In the genomic region with DNA sequence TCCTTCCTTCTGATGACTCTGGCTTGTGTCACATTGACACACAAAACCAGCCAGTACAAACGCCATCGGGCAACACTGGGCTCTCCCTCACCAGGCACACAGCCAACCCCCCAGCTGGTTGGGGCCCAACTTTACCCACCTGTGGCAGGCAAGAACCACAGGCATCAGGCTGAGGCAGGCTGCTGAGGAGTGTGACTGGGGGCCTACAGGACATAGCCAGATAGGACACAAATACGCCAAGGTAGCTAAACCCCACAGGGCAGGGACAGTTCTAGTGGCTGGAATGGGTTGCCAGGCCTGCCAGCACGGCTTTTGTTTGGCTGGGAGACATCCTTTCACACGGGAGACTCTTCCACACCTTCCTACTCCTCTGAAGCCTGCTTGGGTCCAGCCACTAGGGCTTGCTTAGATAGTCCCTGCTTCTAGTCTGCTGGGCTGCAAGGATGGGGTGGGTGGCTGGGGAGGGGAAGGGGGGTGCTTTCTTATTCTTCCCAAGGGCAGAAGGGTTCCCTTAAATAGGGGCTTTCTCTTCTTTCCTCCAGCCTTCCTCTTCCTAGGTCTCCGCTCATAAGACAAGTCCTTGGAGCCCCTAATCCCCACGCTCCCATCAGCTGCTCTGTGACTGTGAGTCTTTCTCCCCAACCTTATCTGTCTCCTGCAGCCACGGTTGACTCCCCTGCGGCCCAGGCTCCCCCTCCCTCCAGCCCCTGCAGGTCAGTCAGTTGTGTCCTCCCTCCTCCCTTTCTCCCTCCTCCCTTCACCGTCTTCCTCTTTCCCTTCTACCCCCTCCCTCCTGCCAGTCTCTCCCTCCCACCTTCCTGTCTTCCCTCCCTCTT, we compare ENCODE assay signal across 10 mouse cellular contexts. TPM values are rescaled to one million over a fixed set of nuclear protein-coding genes. Genes with fewer than 3 reads are reported as not detected.
DNase-seq lines count a peak whose midpoint lies in the region; ATAC-seq and TF ChIP-seq lines count a peak whose summit lies in the region.
"Had no signal": no experiment of that assay in that cellular context is flagged by ENCODE, and none has a peak within 500 bp of the region (broad histone marks: within the 10 kb centered on the region; RNA-seq: fewer than 3 reads in every experiment).

No protein-coding gene starts in this region.

- peaks cover 80% of the 10 kb centered on the region for H3K27me3 ChIP-seq in hindbrain, embryonic 10.5 days (ENCODE audit: insufficient read depth, poor library complexity, severe bottlenecking)
- no peaks in the 10 kb centered on the region for H3K27me3 ChIP-seq in hindbrain, postnatal 0 days (ENCODE audit: insufficient read depth, low read length)
- H3K27me3 ChIP-seq in hindbrain, embryonic 13.5 days, result peaks cover 25% of the 10 kb centered on the region
- H3K27me3 ChIP-seq in midbrain, embryonic 12.5 days, result peaks cover 24% of the 10 kb centered on the region; the same call in 1 of the 2 replicates

- H3K4me2 ChIP-seq in hindbrain, postnatal 0 days (ENCODE audit: low read depth, low read length), result no peak overlapping the region
- H3K4me2 ChIP-seq in hindbrain, embryonic 13.5 days, result no peak overlapping the region
- H3K4me2 ChIP-seq in midbrain, embryonic 12.5 days (replicated peaks), result no peak overlapping the region

- peaks cover 22% of the 10 kb centered on the region for H3K4me1 ChIP-seq in hindbrain, embryonic 10.5 days (replicated peaks)
- no peaks in the 10 kb centered on the region for H3K4me1 ChIP-seq in hindbrain, postnatal 0 days (ENCODE audit: insufficient read depth, low read length)
- H3K4me1 ChIP-seq in bone marrow, adult 2 months (ENCODE audit: control insufficient read depth, insufficient read depth, low read length), result peaks cover 7% of the 10 kb centered on the region
- H3K4me1 ChIP-seq in hindbrain, embryonic 13.5 days (replicated peaks), result peaks cover 39% of the 10 kb centered on the region
- peaks cover 6% of the 10 kb centered on the region for H3K4me1 ChIP-seq in midbrain, embryonic 12.5 days

- DNase-seq in hindbrain, embryonic 10.5 days (ENCODE audit: low spot score), result no peak
- DNase-seq in hindbrain, postnatal 0 days (ENCODE audit: low spot score), result no peak
- no peak for DNase-seq in ovary, postnatal 36 days (ENCODE audit: low spot score)
- no peak for DNase-seq in layer of hippocampus, postnatal 14 days (ENCODE audit: low spot score in 2 of 2)
- no peak for DNase-seq in left cerebral cortex, adult 18-20 months (ENCODE audit: low spot score in 2 of 2)
- DNase-seq: heart, postnatal 4 days; lung, postnatal 4 days had no signal

- no peak for ATAC-seq in hindbrain, postnatal 0 days
- no peak for ATAC-seq in hindbrain, embryonic 13.5 days (ENCODE audit: low FRiP score)
- peak; percentile 68; the same call in 1 of the 2 replicates for ATAC-seq in midbrain, embryonic 12.5 days (ENCODE audit: low FRiP score, low read depth)

- no peak for TF ChIP-seq CTCF in hindbrain, postnatal 0 days (IDR thresholded peaks at IDR 0.05; ENCODE audit: low read depth)
- no peak for TF ChIP-seq CTCF in bone marrow, adult 2 months (IDR thresholded peaks at IDR 0.05; ENCODE audit: control insufficient read depth, insufficient read depth, low read length)

- no peaks in the 10 kb centered on the region for H3K9me3 ChIP-seq in hindbrain, embryonic 10.5 days
- H3K9me3 ChIP-seq in hindbrain, postnatal 0 days (ENCODE audit: low read length), result no peaks in the 10 kb centered on the region
- no peaks in the 10 kb centered on the region for H3K9me3 ChIP-seq in hindbrain, embryonic 13.5 days
- no peaks in the 10 kb centered on the region for H3K9me3 ChIP-seq in midbrain, embryonic 12.5 days

- no peak overlapping the region for H3K4me3 ChIP-seq in hindbrain, embryonic 10.5 days
- no peak overlapping the region for H3K4me3 ChIP-seq in hindbrain, postnatal 0 days (ENCODE audit: low read length)
- H3K4me3 ChIP-seq in bone marrow, adult 2 months (replicated peaks; ENCODE audit: control insufficient read depth, low read depth, low read length), result no peak overlapping the region
- H3K4me3 ChIP-seq in hindbrain, embryonic 13.5 days, result no peak overlapping the region
- no peak overlapping the region for H3K4me3 ChIP-seq in midbrain, embryonic 12.5 days

- H3K9ac ChIP-seq in hindbrain, postnatal 0 days (replicated peaks; ENCODE audit: low read length), result no peak overlapping the region
- no peak overlapping the region for H3K9ac ChIP-seq in hindbrain, embryonic 13.5 days
- no peak overlapping the region for H3K9ac ChIP-seq in midbrain, embryonic 12.5 days (replicated peaks)

- WGBS in hindbrain, embryonic 10.5 days, result 44% methylated on average over 10 of the region's 10 CpGs
- 37% methylated on average over 10 of the region's 10 CpGs for WGBS in hindbrain, postnatal 0 days
- WGBS in bone marrow, adult 2 months, result 29% methylated on average over 10 of the region's 10 CpGs
- 42% methylated on average over 10 of the region's 10 CpGs for WGBS in hindbrain, embryonic 13.5 days
- WGBS in midbrain, embryonic 12.5 days, result 34% methylated on average over 10 of the region's 10 CpGs

- no peak; the same call in 1 of the 2 replicates for TF ChIP-seq POLR2A in bone marrow, adult 2 months (IDR thresholded peaks at IDR 0.05; ENCODE audit: borderline replicate concordance, control insufficient read depth, low read depth, low read length)

- no peaks in the 10 kb centered on the region for H3K36me3 ChIP-seq in hindbrain, embryonic 10.5 days
- no peaks in the 10 kb centered on the region for H3K36me3 ChIP-seq in hindbrain, postnatal 0 days (ENCODE audit: insufficient read depth, low read length)
- H3K36me3 ChIP-seq in hindbrain, embryonic 13.5 days, result no peaks in the 10 kb centered on the region
- no peaks in the 10 kb centered on the region for H3K36me3 ChIP-seq in midbrain, embryonic 12.5 days

- H3K27ac ChIP-seq in hindbrain, embryonic 10.5 days, result peak overlapping the region; percentile 62; the same call in 1 of the 2 replicates
- no peak overlapping the region for H3K27ac ChIP-seq in hindbrain, postnatal 0 days
- H3K27ac ChIP-seq in bone marrow, adult 2 months (ENCODE audit: control insufficient read depth, insufficient read depth, low read depth, low read length, poor library complexity), result peak overlapping the region; percentile 80
- peak overlapping the region; percentile 66 for H3K27ac ChIP-seq in hindbrain, embryonic 13.5 days
- H3K27ac ChIP-seq in midbrain, embryonic 12.5 days (replicated peaks), result peak overlapping the region; percentile 77

RNA-seq across cellular contexts. Expression of gene 6430571L13Rik, which starts 29.1 kb away (rescaled TPM):
- 1.4 and 2.6 TPM in 2 replicates for polyA plus RNA-seq in hindbrain, embryonic 10.5 days (2016; fragmentation: Nextera tagmentation; extraction: Ambion mirVana)
- total RNA-seq in hindbrain, postnatal 0 days (2014; rRNA removed), result 12.5 and 27.7 TPM in 2 replicates
- polyA plus RNA-seq in hindbrain, postnatal 0 days (2015; fragmentation: Nextera tagmentation; extraction: Ambion mirVana), result 10.9 and 11.2 TPM in 2 replicates
- polyA plus RNA-seq in bone marrow, adult 2 months (2011; ENCODE audit: insufficient read depth, insufficient read length, low replicate concordance, missing spikeins), result not detected in 2 replicates
- polyA plus RNA-seq in hindbrain, embryonic 13.5 days (2015; fragmentation: Nextera tagmentation; extraction: Ambion mirVana), result 7.8 and 8.3 TPM in 2 replicates
- 3.1 and 4.2 TPM in 2 replicates for polyA plus RNA-seq in midbrain, embryonic 12.5 days (2016; fragmentation: Nextera tagmentation; extraction: Ambion mirVana)
- 1 to 10 TPM; 2.6 to 2.9 TPM for total RNA-seq in layer of hippocampus, postnatal 14 days (2021)
- total RNA-seq in left cerebral cortex, adult 18-20 months (2021), result 1 to 10 TPM; 4.1 to 4.2 TPM

RNA-seq across cellular contexts. Expression of gene Cacna2d2, which starts 29.9 kb away (rescaled TPM):
- polyA plus RNA-seq in hindbrain, embryonic 10.5 days (2016; fragmentation: Nextera tagmentation; extraction: Ambion mirVana), result 0.87 and 2.9 TPM in 2 replicates
- 108 and 134 TPM in 2 replicates for total RNA-seq in hindbrain, postnatal 0 days (2014; rRNA removed)
- 7.1 and 7.6 TPM in 2 replicates for polyA plus RNA-seq in hindbrain, postnatal 0 days (2015; fragmentation: Nextera tagmentation; extraction: Ambion mirVana)
- polyA plus RNA-seq in bone marrow, adult 2 months (2011; ENCODE audit: insufficient read depth, insufficient read length, low replicate concordance, missing spikeins), result not detected in 2 replicates
- polyA plus RNA-seq in hindbrain, embryonic 13.5 days (2015; fragmentation: Nextera tagmentation; extraction: Ambion mirVana), result 7.6 and 8.3 TPM in 2 replicates
- 3.7 and 4.1 TPM in 2 replicates for polyA plus RNA-seq in midbrain, embryonic 12.5 days (2016; fragmentation: Nextera tagmentation; extraction: Ambion mirVana)
- 10 to 100 TPM; 19.5 to 24.2 TPM for total RNA-seq in layer of hippocampus, postnatal 14 days (2021)
- total RNA-seq in left cerebral cortex, adult 18-20 months (2021), result 10 to 100 TPM; 24.3 to 29.7 TPM

RNA-seq across cellular contexts. Expression of gene Hemk1, which starts 31.3 kb away (rescaled TPM):
- 12.1 and 13.4 TPM in 2 replicates for polyA plus RNA-seq in hindbrain, embryonic 10.5 days (2016; fragmentation: Nextera tagmentation; extraction: Ambion mirVana)
- 14.8 and 18.1 TPM in 2 replicates for total RNA-seq in hindbrain, postnatal 0 days (2014; rRNA removed)
- polyA plus RNA-seq in hindbrain, postnatal 0 days (2015; fragmentation: Nextera tagmentation; extraction: Ambion mirVana), result 13.6 and 16.4 TPM in 2 replicates
- polyA plus RNA-seq in bone marrow, adult 2 months (2011; ENCODE audit: insufficient read depth, insufficient read length, low replicate concordance, missing spikeins), result 18.2 and 30.2 TPM in 2 replicates
- 17.0 and 17.4 TPM in 2 replicates for polyA plus RNA-seq in hindbrain, embryonic 13.5 days (2015; fragmentation: Nextera tagmentation; extraction: Ambion mirVana)
- polyA plus RNA-seq in midbrain, embryonic 12.5 days (2016; fragmentation: Nextera tagmentation; extraction: Ambion mirVana), result 13.3 and 14.9 TPM in 2 replicates
- total RNA-seq in layer of hippocampus, postnatal 14 days (2021), result 10 to 100 TPM; 16.1 to 18.5 TPM
- total RNA-seq in left cerebral cortex, adult 18-20 months (2021), result 10 to 100 TPM; 14.7 to 16.8 TPM
